Mouse (Mus musculus): ENCODE measurements around the gene Nit1. TPM values are rescaled to one million over a fixed set of nuclear protein-coding genes. Genes with fewer than 3 reads are reported as not detected.

Nit1 gene
- polyA plus RNA-seq, 1 experiment from 2014 or later, result 42.0 TPM

Other genes starting within 250 kb of the Nit1 start
- gene Cfap126, start 231.7 kb downstream of the Nit1 start, polyA plus RNA-seq (2015; fragmentation: Nextera tagmentation; extraction: Ambion mirVana), result 1.6 and 2.9 TPM in 2 replicates
- 258 and 282 TPM in 2 replicates for gene Sdhc, start 195.0 kb downstream of the Nit1 start, polyA plus RNA-seq (2015; fragmentation: Nextera tagmentation; extraction: Ambion mirVana)
- 1.8 and 2.2 TPM in 2 replicates for gene Mpz, start 194.9 kb downstream of the Nit1 start, polyA plus RNA-seq (2015; fragmentation: Nextera tagmentation; extraction: Ambion mirVana)
- 29.8 and 32.8 TPM in 2 replicates for gene Pcp4l1, start 149.4 kb downstream of the Nit1 start, polyA plus RNA-seq (2015; fragmentation: Nextera tagmentation; extraction: Ambion mirVana)
- gene Nr1i3, start 131.7 kb downstream of the Nit1 start, polyA plus RNA-seq (2015; fragmentation: Nextera tagmentation; extraction: Ambion mirVana), result 1.6 and 2.0 TPM in 2 replicates
- 22.4 and 29.0 TPM in 2 replicates for gene Tomm40l, start 123.1 kb downstream of the Nit1 start, polyA plus RNA-seq (2015; fragmentation: Nextera tagmentation; extraction: Ambion mirVana)
- gene Apoa2, start 120.6 kb downstream of the Nit1 start, polyA plus RNA-seq (2015; fragmentation: Nextera tagmentation; extraction: Ambion mirVana), result 158 and 523 TPM in 2 replicates
- gene Fcer1g, start 111.3 kb downstream of the Nit1 start, polyA plus RNA-seq (2015; fragmentation: Nextera tagmentation; extraction: Ambion mirVana), result 72.6 and 82.0 TPM in 2 replicates
- gene Adamts4, start 95.2 kb downstream of the Nit1 start, polyA plus RNA-seq (2015; fragmentation: Nextera tagmentation; extraction: Ambion mirVana), result 8.5 and 8.8 TPM in 2 replicates
- 238 and 270 TPM in 2 replicates for gene Ndufs2, start 94.3 kb downstream of the Nit1 start, polyA plus RNA-seq (2015; fragmentation: Nextera tagmentation; extraction: Ambion mirVana)
- gene B4galt3, start 75.3 kb downstream of the Nit1 start, polyA plus RNA-seq (2015; fragmentation: Nextera tagmentation; extraction: Ambion mirVana), result 66.4 and 67.4 TPM in 2 replicates
- gene Ppox, start 64.5 kb downstream of the Nit1 start, polyA plus RNA-seq (2015; fragmentation: Nextera tagmentation; extraction: Ambion mirVana), result 46.5 and 51.8 TPM in 2 replicates
- 67.8 and 69.8 TPM in 2 replicates for gene Usp21, start 57.7 kb downstream of the Nit1 start, polyA plus RNA-seq (2015; fragmentation: Nextera tagmentation; extraction: Ambion mirVana)
- gene Ufc1, start 50.6 kb downstream of the Nit1 start, polyA plus RNA-seq (2015; fragmentation: Nextera tagmentation; extraction: Ambion mirVana), result 94.9 and 115 TPM in 2 replicates
- gene Dedd, start 16.5 kb downstream of the Nit1 start, polyA plus RNA-seq (2015; fragmentation: Nextera tagmentation; extraction: Ambion mirVana), result 43.1 and 44.7 TPM in 2 replicates
- gene Pfdn2, start within 50 bp of the Nit1 start, polyA plus RNA-seq (2015; fragmentation: Nextera tagmentation; extraction: Ambion mirVana), result 97.2 and 99.5 TPM in 2 replicates
- gene Klhdc9, start 15.2 kb upstream of the Nit1 start, polyA plus RNA-seq (2015; fragmentation: Nextera tagmentation; extraction: Ambion mirVana), result 1.0 and 1.8 TPM in 2 replicates
- gene Nectin4, start 24.5 kb upstream of the Nit1 start, polyA plus RNA-seq (2015; fragmentation: Nextera tagmentation; extraction: Ambion mirVana), result 19.3 and 26.5 TPM in 2 replicates
- gene Arhgap30, start 43.3 kb upstream of the Nit1 start, polyA plus RNA-seq (2015; fragmentation: Nextera tagmentation; extraction: Ambion mirVana), result 2.9 and 3.0 TPM in 2 replicates
- 63.3 and 66.5 TPM in 2 replicates for gene Usf1, start 65.7 kb upstream of the Nit1 start, polyA plus RNA-seq (2015; fragmentation: Nextera tagmentation; extraction: Ambion mirVana)
- 5.3 and 5.9 TPM in 2 replicates for gene Tstd1, start 73.2 kb upstream of the Nit1 start, polyA plus RNA-seq (2015; fragmentation: Nextera tagmentation; extraction: Ambion mirVana)
- 108 and 121 TPM in 2 replicates for gene F11r, start 91.9 kb upstream of the Nit1 start, polyA plus RNA-seq (2015; fragmentation: Nextera tagmentation; extraction: Ambion mirVana)
- gene Alyref2, start 157.8 kb upstream of the Nit1 start, polyA plus RNA-seq (2015; fragmentation: Nextera tagmentation; extraction: Ambion mirVana), result 14.4 and 15.0 TPM in 2 replicates
- gene Itln1, start 189.6 kb upstream of the Nit1 start, polyA plus RNA-seq (2015; fragmentation: Nextera tagmentation; extraction: Ambion mirVana), result 0.23 TPM in 1 of 2 replicates, not detected in the other
- gene Cd244a, start 213.5 kb upstream of the Nit1 start, polyA plus RNA-seq (2015; fragmentation: Nextera tagmentation; extraction: Ambion mirVana), result 0.50 and 1.1 TPM in 2 replicates